Mouse (Mus musculus) heart, adult 2 months (tissue): Measurements from ENCODE around the gene Tmem139. TPM values are rescaled to one million over a fixed set of nuclear protein-coding genes. Genes with fewer than 3 reads are reported as not detected.

Experiments used
- DNase-seq, 2 experiments: peaks; one replicate each; pipeline ENCODE4 v3.0.0; 2021
- H3K27ac ChIP-seq: fragments of 200-600 bp; 2 replicates; pipeline ENCODE4 v1.8.1; 2022
- H3K27me3 ChIP-seq: fragments of 200-500 bp; 2 replicates; pipeline ENCODE4 v1.6.1; 2012; ENCODE audit warnings: mild to moderate bottlenecking, low read length, inconsistent platforms, mixed read lengths; ENCODE audit not compliant: control insufficient read depth, insufficient read depth
- H3K36me3 ChIP-seq: fragments of 200-500 bp; 2 replicates; pipeline ENCODE4 v1.6.1; 2012; ENCODE audit warnings: low read length, inconsistent platforms; ENCODE audit not compliant: control insufficient read depth, insufficient read depth
- H3K4me1 ChIP-seq: fragments of 200-500 bp; 2 replicates; pipeline ENCODE4 v1.6.1; 2011; ENCODE audit warnings: low read length; ENCODE audit not compliant: control insufficient read depth, insufficient read depth
- H3K4me3 ChIP-seq: fragments of 200-600 bp; 2 replicates; pipeline ENCODE4 v1.8.1; 2022
- H3K79me2 ChIP-seq: fragments of 200-500 bp; replicated peaks from 2 replicates; pipeline ENCODE4 v1.6.1; 2012; ENCODE audit warnings: mild to moderate bottlenecking, inconsistent platforms, low read length, moderate library complexity, mixed read lengths; ENCODE audit not compliant: control insufficient read depth, insufficient read depth
- H3K9ac ChIP-seq: fragments of 200-500 bp; 2 replicates; pipeline ENCODE4 v1.6.1; 2012; ENCODE audit warnings: low read depth, mild to moderate bottlenecking, control low read depth, inconsistent platforms, low read length, mixed read lengths
- CTCF ChIP-seq: fragments of 200-600 bp; IDR thresholded peaks from 2 replicates; pipeline ENCODE4 v1.8.1; 2022; ENCODE audit warnings: antibody characterized with exemption, mild to moderate bottlenecking, moderate library complexity
- EP300 ChIP-seq: fragments of 200-500 bp; IDR thresholded peaks from 2 replicates; pipeline ENCODE4 v1.6.1; 2011; ENCODE audit warnings: low read depth, low read length, control low read depth; ENCODE audit not compliant: insufficient read depth
- POLR2A ChIP-seq: fragments of 200-500 bp; IDR thresholded peaks from 2 replicates; pipeline ENCODE4 v1.6.1; 2011; ENCODE audit warnings: mild to moderate bottlenecking, low read depth, low read length, control low read depth; ENCODE audit not compliant: insufficient read depth
- WGBS: fragments of 180-500 bp; shearing (Covaris S2); methylation state at CpG from one replicate; pipeline ENCODE4 v1.1.7; 2018; 5-methylcytosine and 5-hydroxymethylcytosine counted together
- intact Hi-C: fragments of 180-260 bp; cut with DNase I; formaldehyde crosslinking; loops from one replicate; pipeline ENCODE4 v1.15.1; 2025
- polyA plus RNA-seq: library from polyadenylated mRNA; depleted of rRNA; stranded (reverse); fragments of >200 nt; gene quantifications from 2 replicates; pipeline ENCODE4 v1.2.3, GENCODE M21; 2012; rRNA removed
- total RNA-seq, 2 experiments: library from RNA; stranded (reverse); gene quantifications; 2 replicates each; pipeline ENCODE4 v1.2.3; 2021

Gene Tmem139
- total and polyA plus RNA-seq, 3 experiments: 0.21 to 0.33 TPM; not detected in 1

DNA sequence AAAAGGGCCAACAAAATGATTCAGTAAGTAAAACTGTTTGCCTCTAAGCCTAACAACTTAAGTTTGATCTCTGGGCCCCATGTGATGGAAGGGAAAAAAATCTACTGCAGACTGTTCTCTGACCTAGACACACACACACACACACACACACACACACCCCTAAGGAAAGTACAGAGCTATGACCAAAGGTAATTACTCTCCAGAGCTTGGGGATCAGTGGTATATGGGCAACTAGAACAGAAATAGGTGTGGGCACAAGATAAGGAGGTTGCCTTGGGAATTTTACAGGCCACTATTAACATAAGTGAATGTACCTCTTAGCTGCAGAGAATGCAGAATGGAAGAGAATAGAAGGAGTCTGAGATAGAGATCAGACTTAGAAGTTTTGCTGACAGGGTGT, 25.8 kb downstream of the Tmem139 start:
- Histone ChIP-seq H3K27ac (no peak overlapping the region; the same call in 1 of the 2 replicates), H3K4me3 (peak overlapping the region; percentile 38), H3K27me3 (no peaks in the 10 kb centered on the region), H3K9ac (no peak overlapping the region), H3K79me2 (no peaks in the 10 kb centered on the region), H3K4me1 (no peaks in the 10 kb centered on the region; the same call in 1 of the 2 replicates), H3K36me3 (peaks cover 5% of the 10 kb centered on the region; the same call in 1 of the 2 replicates)
- TF ChIP-seq EP300: no peak
- no peak for TF ChIP-seq POLR2A
- no peak for TF ChIP-seq CTCF
- intact Hi-C loops: no loop called here
- DNase-seq: no peak

- no peak overlapping the region for H3K4me3 ChIP-seq
- WGBS: 80% methylated on average over 6 of the region's 6 CpGs
- H3K27me3 ChIP-seq: no peaks in the 10 kb centered on the region
- H3K4me1 ChIP-seq: peaks cover 3% of the 10 kb centered on the region; the same call in 1 of the 2 replicates
- H3K9ac ChIP-seq: no peak overlapping the region
- H3K27ac ChIP-seq: no peak overlapping the region
- H3K79me2 ChIP-seq: no peaks in the 10 kb centered on the region
- DNase-seq: no peak
- intact Hi-C loops: no loop called here
- TF ChIP-seq EP300 (no peak), CTCF (no peak), POLR2A (no peak)
- no peaks in the 10 kb centered on the region; the same call in 1 of the 2 replicates for H3K36me3 ChIP-seq
These were observed 31.6 kb downstream of the Tmem139 start for GRCm38 (mm10) chr6:42293327-42293726.

GRCm38 (mm10) chr6:42295549-42296094, 33.9 kb downstream of the Tmem139 start:
- DNase-seq: no peak
- TF ChIP-seq POLR2A (no peak), EP300 (no peak), CTCF (no peak)
- Histone ChIP-seq H3K79me2 (no peaks in the 10 kb centered on the region), H3K9ac (no peak overlapping the region), H3K27me3 (no peaks in the 10 kb centered on the region), H3K36me3 (no peaks in the 10 kb centered on the region; the same call in 1 of the 2 replicates), H3K4me3 (no peak overlapping the region), H3K27ac (no peak overlapping the region), H3K4me1 (peaks cover 3% of the 10 kb centered on the region; the same call in 1 of the 2 replicates)
- 34% methylated on average over 3 of the region's 3 CpGs for WGBS
- intact Hi-C loops: no loop called here

DNA sequence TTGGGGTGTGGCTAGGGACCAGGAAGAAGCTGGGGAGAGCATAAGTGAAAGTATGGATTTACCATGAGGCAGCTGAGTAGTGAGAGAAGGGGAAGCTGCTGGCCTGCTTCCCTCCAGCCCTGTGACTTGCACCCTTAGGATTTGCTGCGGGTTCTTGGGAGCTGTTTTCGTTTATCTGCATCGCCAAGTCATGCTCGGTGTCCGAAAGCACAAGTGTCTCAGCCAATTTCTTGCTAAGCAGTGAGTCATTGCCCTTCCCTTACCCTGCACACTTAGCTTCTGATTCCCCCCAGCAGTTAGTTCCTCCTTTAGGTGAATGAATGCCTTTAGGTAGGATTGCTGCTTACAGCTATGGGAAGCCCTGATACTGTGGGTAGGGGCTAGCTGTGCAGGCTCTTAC, 37.6 kb downstream of the Tmem139 start:
- H3K4me3 ChIP-seq: no peak overlapping the region
- no peaks in the 10 kb centered on the region for H3K79me2 ChIP-seq
- H3K36me3 ChIP-seq: no peaks in the 10 kb centered on the region; the same call in 1 of the 2 replicates
- no peaks in the 10 kb centered on the region for H3K27me3 ChIP-seq
- intact Hi-C loops: no loop called here
- H3K27ac ChIP-seq: no peak overlapping the region
- DNase-seq: no peak
- peaks cover 3% of the 10 kb centered on the region; the same call in 1 of the 2 replicates for H3K4me1 ChIP-seq
- TF ChIP-seq CTCF (no peak), EP300 (no peak), POLR2A (no peak)
- WGBS: 55% methylated on average over 5 of the region's 5 CpGs
- H3K9ac ChIP-seq: no peak overlapping the region

GRCm38 (mm10) chr6:42309816-42310378, 48.1 kb downstream of the Tmem139 start:
- H3K4me3 ChIP-seq: no peak overlapping the region
- TF ChIP-seq EP300 (no peak), CTCF (peak; percentile 38)
- no peak overlapping the region for H3K9ac ChIP-seq
- no peaks in the 10 kb centered on the region for H3K79me2 ChIP-seq
- H3K4me1 ChIP-seq: no peaks in the 10 kb centered on the region
- no peak overlapping the region for H3K27ac ChIP-seq
- H3K27me3 ChIP-seq: no peaks in the 10 kb centered on the region
- no peaks in the 10 kb centered on the region for H3K36me3 ChIP-seq
- intact Hi-C loops: loop anchor here (10.0 kb wide), 1 partner anchor 275 kb away; no protein-coding TSS in a partner anchor
- 55% methylated on average over 8 of the region's 8 CpGs for WGBS
- DNase-seq: no peak

- 84% methylated on average over 2 of the region's 2 CpGs for WGBS
- H3K79me2 ChIP-seq: no peaks in the 10 kb centered on the region
- H3K9ac ChIP-seq: no peak overlapping the region
- H3K4me1 ChIP-seq: no peaks in the 10 kb centered on the region
- intact Hi-C loops: loop anchor here (10.0 kb wide), 1 partner anchor 274 kb away; no protein-coding TSS in a partner anchor
- no peak overlapping the region for H3K27ac ChIP-seq
- no peak for DNase-seq
- no peak for TF ChIP-seq EP300
- TF ChIP-seq CTCF: no peak
- no peaks in the 10 kb centered on the region for H3K36me3 ChIP-seq
- H3K4me3 ChIP-seq: no peak overlapping the region
- no peaks in the 10 kb centered on the region for H3K27me3 ChIP-seq
These were observed 48.8 kb downstream of the Tmem139 start for GRCm38 (mm10) chr6:42310427-42311053.

Other genes starting within 250 kb of the Tmem139 start
- gene Sva, start 223.6 kb upstream of the Tmem139 start, total RNA-seq: not detected
- not detected in 2 replicates for gene Sva, start 223.6 kb upstream of the Tmem139 start, polyA plus RNA-seq
- gene Tas2r139, start 121.0 kb upstream of the Tmem139 start, total RNA-seq: not detected
- gene Tas2r139, start 121.0 kb upstream of the Tmem139 start, polyA plus RNA-seq: not detected in 2 replicates
- not detected for gene Tas2r144, start 46.6 kb upstream of the Tmem139 start, total RNA-seq
- not detected in 2 replicates for gene Tas2r144, start 46.6 kb upstream of the Tmem139 start, polyA plus RNA-seq
- gene Gstk1, start 16.0 kb upstream of the Tmem139 start, total RNA-seq: 100 to 1,000 TPM; 139 to 167 TPM
- gene Gstk1, start 16.0 kb upstream of the Tmem139 start, polyA plus RNA-seq: 87.1 and 118 TPM in 2 replicates
- gene Casp2, start 3.0 kb downstream of the Tmem139 start, total RNA-seq: 10 to 100 TPM in 1 of 2 experiments, 1 to 10 TPM in 1; 7.5 to 12.2 TPM
- gene Casp2, start 3.0 kb downstream of the Tmem139 start, polyA plus RNA-seq: 12.1 and 18.6 TPM in 2 replicates
- gene Clcn1, start 24.7 kb downstream of the Tmem139 start, total RNA-seq: 1 to 10 TPM; 4.3 to 4.9 TPM
- 12.1 and 20.9 TPM in 2 replicates for gene Clcn1, start 24.7 kb downstream of the Tmem139 start, polyA plus RNA-seq
- gene Fam131b, start 62.7 kb downstream of the Tmem139 start, total RNA-seq: under 1 TPM; 0.60 to 0.61 TPM
- gene Fam131b, start 62.7 kb downstream of the Tmem139 start, polyA plus RNA-seq: 0.82 and 0.88 TPM in 2 replicates
- gene Zyx, start 87.7 kb downstream of the Tmem139 start, total RNA-seq: 10 to 100 TPM; 45.8 to 60.2 TPM
- gene Zyx, start 87.7 kb downstream of the Tmem139 start, polyA plus RNA-seq: 77.7 and 110 TPM in 2 replicates
- under 1 TPM; 0.14 to 0.16 TPM for gene Epha1, start 111.3 kb downstream of the Tmem139 start, total RNA-seq
- gene Epha1, start 111.3 kb downstream of the Tmem139 start, polyA plus RNA-seq: 0.50 and 0.94 TPM in 2 replicates
- gene Tas2r143, start 138.3 kb downstream of the Tmem139 start, total RNA-seq: not detected
- gene Tas2r143, start 138.3 kb downstream of the Tmem139 start, polyA plus RNA-seq: 0.20 and 0.29 TPM in 2 replicates
- under 1 TPM in 1 of 2 experiments, not detected in 1; 0.27 TPM for gene Tas2r135, start 143.5 kb downstream of the Tmem139 start, total RNA-seq
- gene Tas2r135, start 143.5 kb downstream of the Tmem139 start, polyA plus RNA-seq: not detected in 2 replicates
- not detected for gene Tas2r126, start 172.6 kb downstream of the Tmem139 start, total RNA-seq
- gene Tas2r126, start 172.6 kb downstream of the Tmem139 start, polyA plus RNA-seq: not detected in 2 replicates
- gene Olfr458, start 203.2 kb downstream of the Tmem139 start, total RNA-seq: not detected
- gene Olfr458, start 203.2 kb downstream of the Tmem139 start, polyA plus RNA-seq: not detected in 2 replicates
- gene Olfr457, start 214.4 kb downstream of the Tmem139 start, total RNA-seq: not detected
- gene Olfr457, start 214.4 kb downstream of the Tmem139 start, polyA plus RNA-seq: not detected in 2 replicates
- not detected for gene Olfr456, start 225.2 kb downstream of the Tmem139 start, total RNA-seq
- gene Olfr456, start 225.2 kb downstream of the Tmem139 start, polyA plus RNA-seq: not detected in 2 replicates